Mouse (Mus musculus): ENCODE measurements around the gene Gm10058. TPM values are rescaled to one million over a fixed set of nuclear protein-coding genes. Genes with fewer than 3 reads are reported as not detected.
"Not testable (repeated sequence)": the region's sequence is repeated elsewhere in the genome, so short reads cannot be mapped to it uniquely, and the experiment has no call there.

Gm10058 gene
- not detected in 2 replicates for polyA plus RNA-seq (2012; rRNA removed)

GRCm38 (mm10) chrX:27946785-27947184 lies at the start of gene Gm10058:
Gene Gm10058 (minus strand): TSS chrX:27946885.
- not testable (repeated sequence) for H3K27me3 ChIP-seq (ENCODE audit: control insufficient read depth, insufficient read depth, low read length); H3K27ac ChIP-seq (ENCODE audit: control insufficient read depth, insufficient read depth, low read depth, low read length); H3K4me3 ChIP-seq (ENCODE audit: control insufficient read depth, low read depth, low read length); H3K36me3 ChIP-seq (ENCODE audit: control insufficient read depth, insufficient read depth, low read length); H3K4me1 ChIP-seq (ENCODE audit: control insufficient read depth, insufficient read depth, low read length)
